Mouse (Mus musculus) ovary, postnatal 10 days (tissue): ENCODE data around the gene Mas1.
"Not testable (repeated sequence)": the region's sequence is repeated elsewhere in the genome, so short reads cannot be mapped to it uniquely, and the experiment has no call there.

Source experiments
- DNase-seq: peaks from one replicate; pipeline ENCODE4 v3.0.0; 2022; ENCODE audit warnings: low spot score

Gene Mas1

GRCm38 (mm10) chr17:12868043-12868442, at the start of gene Mas1:
Gene Mas1 (minus strand): TSS chr17:12868143.
- no peak for DNase-seq

- no peak for DNase-seq
Observed at GRCm38 (mm10) chr17:12916588-12917380, 48.8 kb upstream of the Mas1 start.

- DNase-seq: peak; percentile 90
Observed at GRCm38 (mm10) chr17:12915881-12916583, 48.1 kb upstream of the Mas1 start, which contains the start of gene Mrpl18. Gene Mrpl18 (minus strand): TSS chr17:12916345.

- DNase-seq: no peak
Observed at GRCm38 (mm10) chr17:12915488-12915880, 47.5 kb upstream of the Mas1 start, which contains the start of gene Tcp1. Gene Tcp1 (plus strand): TSS chr17:12915701.

- no peak for DNase-seq
Observed at GRCm38 (mm10) chr17:12910391-12910790, 42.4 kb upstream of the Mas1 start.

GRCm38 (mm10) chr17:12909361-12910280, 41.7 kb upstream of the Mas1 start, which contains the start of gene Pnldc1:
Gene Pnldc1 (minus strand): TSS chr17:12910230.
- no peak for DNase-seq

GRCm38 (mm10) chr17:12906436-12906835, 38.5 kb upstream of the Mas1 start:
- no peak for DNase-seq

GRCm38 (mm10) chr17:12905810-12906209, 37.9 kb upstream of the Mas1 start:
- DNase-seq: no peak

GRCm38 (mm10) chr17:12904349-12904748, 36.4 kb upstream of the Mas1 start:
- DNase-seq: no peak

GRCm38 (mm10) chr17:12903372-12904333, 35.7 kb upstream of the Mas1 start:
- no peak for DNase-seq

GRCm38 (mm10) chr17:12902291-12902690, 34.3 kb upstream of the Mas1 start:
- DNase-seq: no peak

GRCm38 (mm10) chr17:12898607-12899006, 30.7 kb upstream of the Mas1 start:
- DNase-seq: not testable (repeated sequence)

GRCm38 (mm10) chr17:12897674-12898073, 29.7 kb upstream of the Mas1 start:
- no peak for DNase-seq

- DNase-seq: no peak
Observed at GRCm38 (mm10) chr17:12892033-12892432, 24.1 kb upstream of the Mas1 start.

GRCm38 (mm10) chr17:12891054-12891453, 23.1 kb upstream of the Mas1 start:
- no peak for DNase-seq

GRCm38 (mm10) chr17:12887021-12887775, 19.3 kb upstream of the Mas1 start:
- no peak for DNase-seq

GRCm38 (mm10) chr17:12886620-12887019, 18.7 kb upstream of the Mas1 start:
- no peak for DNase-seq

GRCm38 (mm10) chr17:12881216-12881615, 13.3 kb upstream of the Mas1 start:
- no peak for DNase-seq

- DNase-seq: peak; percentile 64
Observed at GRCm38 (mm10) chr17:12880178-12880577, 12.2 kb upstream of the Mas1 start.

GRCm38 (mm10) chr17:12875734-12876133, 7.8 kb upstream of the Mas1 start, which contains the start of gene Mrgprh:
Gene Mrgprh (plus strand): TSS chr17:12876034.
- DNase-seq: no peak
